Mouse (Mus musculus): ENCODE measurements at regions not wholly inside any gene's neighbourhood (a gene's known extent, or its start where the extent isn't known, plus 50 kb on each side); places are given as distances from the start of the nearest gene placed in this dataset.
"Not testable (repeated sequence)": the region's sequence is repeated elsewhere in the genome, so short reads cannot be mapped to it uniquely, and the experiment has no call there.

DNA sequence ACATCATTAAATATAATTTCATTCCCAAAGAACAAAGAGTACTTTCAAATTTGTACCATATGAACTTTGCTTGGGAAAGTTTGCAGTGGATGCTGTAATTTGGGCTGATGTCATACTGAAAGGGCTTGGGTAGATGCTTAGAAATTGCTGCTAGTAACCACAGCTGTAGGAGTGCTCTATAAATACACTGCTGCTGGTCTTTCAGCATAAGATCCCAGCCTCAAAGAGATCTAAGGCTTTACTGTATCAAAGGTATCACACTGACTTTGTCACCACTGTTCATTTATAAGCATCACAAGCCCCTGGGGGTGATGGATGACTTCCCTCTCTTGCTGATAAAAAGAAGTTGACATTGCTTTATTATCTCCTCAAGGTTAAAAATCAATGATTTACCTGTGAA is 497.2 kb downstream of the Pla2g4a start:
- DNase-seq, result no peak

- DNase-seq, result no peak
Observed at GRCm38 (mm10) chr1:149449801-149450493, 511.1 kb downstream of the Pla2g4a start.

DNA sequence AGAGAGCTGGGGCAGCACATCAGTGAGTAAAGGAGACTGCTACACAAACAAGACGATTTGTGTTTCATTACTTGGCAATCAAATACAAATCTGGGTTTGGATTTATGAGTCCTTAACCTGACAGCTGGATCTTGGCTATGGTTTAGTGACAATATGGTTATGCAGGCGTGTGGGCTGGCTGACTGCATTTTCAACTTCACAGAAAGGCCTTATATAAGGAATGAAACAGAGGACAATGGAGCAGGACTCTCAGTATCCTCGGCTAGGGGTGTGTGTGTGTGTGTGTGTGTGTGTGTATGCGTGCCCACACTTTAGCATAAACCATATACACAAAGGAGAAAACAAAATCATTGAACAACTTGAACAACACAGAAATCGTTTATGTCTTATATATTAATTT is 512.6 kb downstream of the Pla2g4a start:
- DNase-seq, result no peak

- peak; percentile 7 for DNase-seq
Observed at GRCm38 (mm10) chr1:149411009-149411408, 550.1 kb downstream of the Pla2g4a start.

GRCm38 (mm10) chr1:149405367-149405766 is 555.7 kb downstream of the Pla2g4a start:
- no peak for DNase-seq

GRCm38 (mm10) chr1:149388706-149389105 is 572.4 kb downstream of the Pla2g4a start:
- no peak for DNase-seq

DNA sequence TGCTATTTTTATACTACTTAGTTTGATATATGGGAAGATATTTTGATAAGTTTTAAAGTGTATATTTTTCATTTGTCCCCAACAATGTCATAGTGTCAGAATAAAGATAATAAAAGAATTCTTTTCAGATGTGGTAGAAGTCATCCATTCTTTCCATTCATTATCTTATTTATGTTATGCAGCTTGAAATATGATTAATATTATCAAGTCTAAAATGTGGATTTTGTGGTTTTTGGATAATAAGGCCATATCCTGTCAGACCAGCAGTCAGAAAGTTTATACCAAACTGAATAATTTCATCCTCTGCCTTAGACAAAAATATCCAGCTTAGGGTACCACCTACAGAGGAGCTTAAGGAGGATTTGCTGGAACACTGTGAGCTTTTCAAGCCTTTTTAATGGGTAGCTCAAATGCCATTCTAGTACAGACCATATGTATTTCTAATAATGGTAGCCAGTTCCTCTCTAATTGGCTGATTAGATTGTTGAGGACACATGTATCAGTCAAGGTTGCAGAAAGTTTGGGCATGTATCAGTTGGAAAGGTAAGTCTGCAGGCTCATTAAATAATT is 609.7 kb downstream of the Pla2g4a start:
- no peak for DNase-seq

GRCm38 (mm10) chr1:149347359-149347758 is 613.7 kb downstream of the Pla2g4a start:
- DNase-seq, result no peak

DNA sequence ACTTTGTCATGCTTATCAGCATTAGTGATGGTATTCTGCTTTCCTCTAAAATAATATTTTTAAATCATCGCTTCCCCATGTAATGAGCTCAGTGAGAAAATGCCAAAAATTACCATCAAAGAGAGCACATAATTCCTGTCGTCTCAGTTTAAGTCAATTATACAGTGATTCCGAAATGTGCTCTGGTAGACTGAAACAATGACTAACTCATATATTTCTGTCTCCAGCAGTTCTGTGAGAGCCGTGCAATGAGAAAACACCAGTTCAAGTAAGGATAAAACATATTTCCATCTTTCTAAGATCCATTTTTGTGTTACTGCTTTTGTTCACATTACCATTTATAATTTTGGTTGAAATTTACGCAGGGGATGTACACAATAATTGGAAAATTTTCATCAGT is 622.9 kb downstream of the Pla2g4a start:
- DNase-seq, result no peak

DNA sequence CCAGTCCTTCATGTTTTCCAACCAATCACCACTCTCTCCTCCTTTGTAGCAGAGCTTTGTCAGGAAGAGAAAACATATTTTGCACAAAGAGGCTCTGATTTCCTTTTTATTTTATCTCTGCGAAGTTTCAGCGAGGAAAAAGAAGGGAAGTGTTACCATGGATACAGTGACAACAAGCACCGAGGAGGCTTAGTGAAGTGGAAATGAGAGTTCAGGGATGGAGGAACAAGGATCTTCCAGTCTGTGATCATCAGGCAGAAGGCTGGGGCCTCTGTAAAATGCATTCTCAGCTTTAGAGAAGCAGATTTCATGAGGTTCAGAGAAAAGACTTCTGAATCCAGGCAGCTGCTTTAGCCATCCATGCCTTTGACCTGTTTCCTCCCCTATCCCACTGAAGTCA is 628.9 kb downstream of the Pla2g4a start:
- no peak for DNase-seq

DNA sequence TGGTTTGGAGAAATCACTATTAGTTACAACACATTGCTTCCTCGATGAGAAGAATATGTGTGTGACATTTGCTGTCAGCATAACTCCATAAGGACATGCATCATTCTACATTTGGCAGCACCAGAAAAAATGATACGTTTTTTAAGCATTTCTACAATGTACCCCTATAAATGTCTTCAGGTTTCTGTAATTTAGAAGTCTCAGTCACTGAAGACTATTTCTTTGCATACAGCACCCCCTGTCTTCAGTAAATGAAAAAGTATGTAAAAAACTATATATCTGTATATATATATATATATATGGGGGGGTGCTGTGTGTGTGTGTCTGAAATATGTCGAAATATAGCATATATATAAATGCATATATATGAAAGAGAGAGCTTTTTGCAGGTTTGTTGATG is 633.9 kb downstream of the Pla2g4a start:
- DNase-seq, result no peak

DNA sequence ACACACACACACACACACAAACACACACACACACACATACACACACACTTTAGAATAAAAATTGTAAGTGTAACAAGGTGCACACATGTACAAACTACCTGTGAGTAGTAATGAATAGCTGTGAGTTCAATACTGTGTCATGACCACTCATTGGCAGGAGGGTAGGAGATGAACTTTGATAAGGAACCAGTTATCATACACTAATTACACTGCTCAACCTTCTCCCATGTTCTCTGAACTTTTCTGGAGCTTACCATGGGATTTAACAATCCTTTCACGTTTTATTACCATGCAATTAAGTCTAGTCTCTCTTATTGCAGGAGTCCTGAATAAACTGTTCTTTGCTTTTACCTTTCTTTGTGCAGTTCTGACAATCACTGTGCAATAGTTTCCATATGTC is 638.0 kb downstream of the Pla2g4a start:
- no peak for DNase-seq

GRCm38 (mm10) chr1:149289725-149290124 is 671.4 kb downstream of the Pla2g4a start:
- DNase-seq, result no peak

DNA sequence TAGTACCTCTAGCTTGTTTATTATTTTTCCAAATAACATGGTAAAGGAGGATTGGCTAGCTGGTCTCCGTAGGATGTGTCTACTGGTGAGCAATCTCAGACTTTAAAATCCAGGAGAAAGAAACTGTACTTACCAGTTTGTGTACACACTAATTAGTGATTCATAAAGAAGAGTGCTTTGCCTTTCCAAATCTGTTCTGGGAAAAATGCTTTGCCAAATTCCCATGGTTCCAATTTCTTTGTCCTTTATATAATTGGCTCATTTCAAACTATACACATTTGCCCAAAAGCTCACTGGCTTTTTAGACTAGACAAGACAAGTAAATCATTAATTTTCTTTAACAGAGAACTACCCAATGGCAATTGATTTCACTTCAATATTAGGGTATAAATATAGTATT is 686.2 kb downstream of the Pla2g4a start:
- DNase-seq, result no peak

DNA sequence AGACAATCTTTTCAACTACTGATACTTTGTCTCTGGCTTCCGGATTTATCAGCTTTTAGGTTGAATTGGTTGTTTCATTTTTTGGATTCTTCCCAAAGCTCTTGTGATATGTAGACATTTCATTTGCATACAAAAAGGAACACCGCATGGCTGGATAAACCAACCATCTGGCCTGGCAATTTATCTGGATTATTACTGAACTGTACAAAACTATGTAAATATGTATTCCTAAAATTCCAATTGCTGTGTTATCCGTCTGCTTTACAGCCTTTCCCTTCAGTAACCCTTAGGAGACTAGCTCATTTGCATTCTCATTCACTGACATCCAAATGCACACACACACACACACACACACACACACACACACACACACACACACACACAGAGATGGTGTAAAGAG is 704.2 kb downstream of the Pla2g4a start:
- DNase-seq, result no peak

DNA sequence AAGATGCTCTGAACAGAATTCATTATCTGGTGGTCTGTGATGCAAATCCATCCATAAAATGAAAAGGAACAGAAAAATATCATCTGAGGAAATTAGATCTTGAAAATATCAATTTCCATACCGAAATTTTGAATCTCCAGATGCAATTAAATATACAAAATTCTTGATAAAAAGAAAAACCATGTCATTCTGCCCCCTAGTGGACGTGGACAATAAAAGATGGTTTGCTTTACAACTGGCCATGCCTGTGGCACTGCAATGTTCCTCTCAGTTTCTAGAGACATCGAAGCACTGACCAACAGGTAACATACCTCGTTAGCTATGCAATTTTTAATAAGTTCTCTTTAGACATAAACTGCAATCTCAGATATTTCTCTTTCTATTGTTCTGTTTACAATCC is 706.9 kb downstream of the Pla2g4a start:
- DNase-seq, result peak; percentile 7

DNA sequence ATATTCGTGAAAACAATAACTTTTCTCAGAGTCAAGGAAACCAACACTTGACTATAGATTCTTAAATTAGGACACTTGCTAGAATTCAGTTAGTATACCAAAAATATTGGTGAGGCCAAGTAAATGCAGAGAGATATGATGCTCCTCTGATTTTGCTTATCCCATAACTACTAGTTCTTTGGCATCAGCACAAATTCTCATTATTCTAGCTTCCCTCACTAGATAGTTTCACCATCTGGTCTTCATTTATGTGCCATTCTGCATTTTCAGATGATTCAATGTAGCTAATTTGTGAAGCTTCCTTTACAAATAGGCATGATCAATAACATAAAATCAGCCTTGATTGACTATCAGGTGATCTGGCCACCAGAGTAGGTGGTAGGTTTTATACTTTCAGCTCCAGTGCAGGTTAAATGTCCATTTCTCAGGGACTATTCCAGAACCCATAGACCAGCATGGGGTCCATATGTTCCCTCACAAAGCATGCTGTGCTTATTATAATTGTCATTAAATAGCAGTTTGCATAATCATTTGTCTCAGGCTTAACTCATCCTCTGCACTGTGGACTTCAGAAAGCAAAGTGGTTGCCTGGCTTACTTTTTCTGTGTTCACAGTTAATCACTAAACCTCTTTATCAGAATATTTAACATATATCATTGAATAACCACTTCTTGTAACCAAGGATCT is 722.6 kb downstream of the Pla2g4a start:
- no peak for DNase-seq

DNA sequence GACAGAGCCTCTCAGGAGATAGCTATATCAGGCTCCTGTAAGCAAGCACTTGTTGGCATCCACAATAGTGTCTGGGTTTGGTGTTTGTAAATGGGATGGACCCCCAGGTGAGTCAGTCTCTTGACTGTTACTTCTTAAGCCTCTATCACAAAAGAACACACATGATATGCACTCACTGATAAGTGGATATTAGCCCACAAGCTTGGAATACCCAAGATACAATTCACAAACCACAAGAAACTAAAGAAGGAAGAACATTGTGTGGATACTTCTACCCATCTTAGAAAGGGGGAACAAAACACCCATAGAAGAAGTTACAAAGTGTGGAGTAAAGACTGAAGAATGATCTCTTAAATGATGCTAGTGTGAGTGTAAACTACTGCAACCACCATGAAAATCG is 733.9 kb downstream of the Pla2g4a start:
- DNase-seq, result not testable (repeated sequence)

- DNase-seq, result no peak
Observed at GRCm38 (mm10) chr1:149226400-149226799, 734.7 kb downstream of the Pla2g4a start.

- no peak for DNase-seq
Observed at GRCm38 (mm10) chr1:149202631-149203030, 758.5 kb downstream of the Pla2g4a start.

DNA sequence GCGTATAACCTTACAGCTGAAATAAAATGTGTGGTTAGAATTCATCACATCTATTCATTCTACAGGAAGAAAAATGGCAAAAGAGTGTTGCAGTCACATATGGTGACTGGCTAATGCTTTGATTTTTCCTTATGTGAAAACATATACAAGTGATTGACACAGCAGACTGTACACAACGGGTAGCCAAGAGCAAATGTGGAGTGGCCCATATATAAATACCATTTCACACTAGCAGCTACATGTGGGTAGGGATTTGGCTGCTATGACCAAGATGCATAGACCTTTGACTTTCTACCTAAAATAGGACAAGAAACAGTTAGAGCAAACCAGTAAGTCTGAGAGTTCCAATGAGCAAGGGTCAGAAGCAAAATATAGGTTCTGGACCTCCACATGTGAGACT is 761.8 kb downstream of the Pla2g4a start:
- DNase-seq, result no peak

DNA sequence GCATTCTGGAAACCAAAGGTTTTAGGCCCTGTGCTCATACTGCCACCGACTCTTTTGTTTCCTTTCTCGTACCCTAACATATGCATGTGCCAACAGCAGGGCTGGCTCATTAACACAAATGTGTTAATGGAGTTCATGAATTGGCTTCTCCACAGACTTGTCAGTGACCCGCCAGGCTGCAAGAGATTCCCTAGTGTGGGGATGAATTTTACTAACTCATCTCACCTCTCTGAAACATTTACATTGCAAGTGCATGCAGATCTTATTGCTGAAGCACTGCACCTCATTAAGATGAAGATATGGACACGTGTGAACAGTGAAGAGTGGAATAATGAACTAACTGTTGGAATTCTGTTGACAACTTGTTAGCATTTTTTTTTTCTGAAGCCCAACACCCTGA is 762.2 kb downstream of the Pla2g4a start:
- DNase-seq, result no peak
